Mouse (Mus musculus) heart, postnatal 36 days (tissue): ENCODE measurements at regions not wholly inside any gene's neighbourhood (a gene's known extent, or its start where the extent isn't known, plus 50 kb on each side); places are given as distances from the start of the nearest gene placed in this dataset.

Source experiments
- DNase-seq, 2 experiments: peaks; one replicate each; pipeline ENCODE4 v3.0.0; 2021 to 2022
- intact Hi-C: fragments of 180-260 bp; cut with DNase I; formaldehyde crosslinking; loops from one replicate; pipeline ENCODE4 v1.15.1; 2025

- no peak for DNase-seq
- intact Hi-C loops: loop anchor here (5.0 kb wide), 1 partner anchor 327 kb away; no protein-coding TSS in a partner anchor
Observed at GRCm38 (mm10) chr5:106789136-106789535, 92.0 kb upstream of the Zfp644 start.

- intact Hi-C loops: loop anchor here (5.0 kb wide), 1 partner anchor 323 kb away; no protein-coding TSS in a partner anchor
- no peak for DNase-seq
Observed at GRCm38 (mm10) chr5:106785065-106785464, 88.0 kb upstream of the Zfp644 start.

DNA sequence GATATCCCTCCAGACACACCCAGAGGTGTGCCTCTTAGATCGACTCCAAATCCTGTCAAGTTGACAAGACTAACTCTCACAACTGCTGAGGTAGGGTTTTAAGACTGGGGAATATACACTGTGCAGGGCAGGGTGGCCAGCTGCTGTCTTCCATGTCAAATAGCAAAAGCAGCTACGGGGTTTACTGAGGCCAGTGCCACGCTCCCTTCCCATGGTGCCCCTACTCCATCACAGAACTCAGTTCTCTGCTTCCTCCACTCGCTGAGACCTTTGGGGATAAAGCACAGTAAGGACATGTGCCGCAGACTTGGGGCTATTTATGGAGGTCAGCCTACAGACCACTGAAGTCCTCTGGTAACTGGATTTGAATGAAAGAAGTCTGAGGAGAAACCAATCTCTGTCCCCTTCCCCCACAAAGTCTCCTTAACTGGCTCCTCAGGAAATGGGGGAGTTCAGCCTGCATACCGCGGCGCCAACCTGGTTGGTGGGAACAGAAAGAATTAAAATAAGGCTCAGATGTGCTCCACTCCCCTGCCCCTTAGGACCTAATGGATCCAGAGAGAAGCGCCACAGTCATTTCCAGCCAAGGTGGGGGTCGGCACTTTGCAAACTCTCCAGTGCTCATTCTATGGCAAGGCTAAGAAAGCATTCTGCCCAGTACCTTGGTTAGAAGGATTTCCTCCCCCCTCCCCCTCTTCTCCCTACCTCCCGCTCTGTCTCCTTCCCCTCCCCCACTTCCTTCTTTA, 87.0 kb upstream of the Zfp644 start:
- intact Hi-C loops: no loop called here
- DNase-seq: no peak

DNA sequence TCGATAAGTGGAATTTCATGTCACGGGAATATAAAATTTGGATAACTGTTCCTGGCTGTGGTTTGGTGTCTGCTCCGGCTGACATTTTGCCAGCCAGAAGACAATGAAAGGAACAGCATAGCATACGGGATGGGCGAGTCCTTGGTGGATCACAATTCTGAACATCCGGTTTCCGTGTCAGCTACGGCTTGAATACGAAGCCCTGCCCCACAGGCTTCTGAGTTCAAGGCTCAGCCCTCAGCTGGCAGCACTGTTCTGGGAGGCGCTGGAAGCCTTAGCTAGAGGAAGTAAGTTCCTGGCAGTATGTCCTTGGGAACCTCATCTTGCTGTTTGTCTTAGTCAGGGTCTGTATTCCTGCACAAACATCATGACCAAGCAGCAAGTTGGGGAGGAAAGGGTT, 83.7 kb upstream of the Zfp644 start:
- DNase-seq: no peak

DNA sequence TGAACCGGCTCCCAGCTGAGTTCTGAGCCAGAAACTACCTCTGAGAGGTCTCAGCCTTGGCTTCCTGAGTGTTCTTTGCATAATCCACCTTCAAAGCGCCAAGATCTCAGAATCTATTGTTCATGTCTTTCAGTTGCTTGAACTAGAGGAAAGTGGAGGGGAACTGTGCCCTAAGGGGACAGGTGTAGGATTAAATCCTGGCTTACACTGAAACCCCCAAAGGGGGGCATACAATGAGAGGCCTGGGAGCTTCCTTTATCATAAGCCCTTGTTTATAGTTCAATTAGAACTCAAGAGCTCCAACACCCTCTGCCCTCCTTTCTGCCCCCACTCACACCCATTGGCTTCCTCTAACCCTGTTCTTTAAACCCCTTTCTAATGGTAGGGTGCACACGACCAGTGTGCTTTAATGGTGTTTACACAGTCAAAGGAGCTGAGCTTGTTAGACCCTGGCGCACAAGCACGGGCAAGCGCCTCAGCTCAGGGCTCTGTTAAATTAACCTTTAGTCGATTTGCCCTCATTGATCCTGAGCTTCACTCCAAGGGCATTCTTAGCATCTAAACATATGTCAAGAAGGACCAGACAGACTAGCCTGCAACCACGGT, 81.2 kb upstream of the Zfp644 start:
- intact Hi-C loops: no loop called here
- no peak for DNase-seq

More for the DNA sequence above, 83.7 kb upstream of the Zfp644 start:
- intact Hi-C loops: no loop called here

DNA sequence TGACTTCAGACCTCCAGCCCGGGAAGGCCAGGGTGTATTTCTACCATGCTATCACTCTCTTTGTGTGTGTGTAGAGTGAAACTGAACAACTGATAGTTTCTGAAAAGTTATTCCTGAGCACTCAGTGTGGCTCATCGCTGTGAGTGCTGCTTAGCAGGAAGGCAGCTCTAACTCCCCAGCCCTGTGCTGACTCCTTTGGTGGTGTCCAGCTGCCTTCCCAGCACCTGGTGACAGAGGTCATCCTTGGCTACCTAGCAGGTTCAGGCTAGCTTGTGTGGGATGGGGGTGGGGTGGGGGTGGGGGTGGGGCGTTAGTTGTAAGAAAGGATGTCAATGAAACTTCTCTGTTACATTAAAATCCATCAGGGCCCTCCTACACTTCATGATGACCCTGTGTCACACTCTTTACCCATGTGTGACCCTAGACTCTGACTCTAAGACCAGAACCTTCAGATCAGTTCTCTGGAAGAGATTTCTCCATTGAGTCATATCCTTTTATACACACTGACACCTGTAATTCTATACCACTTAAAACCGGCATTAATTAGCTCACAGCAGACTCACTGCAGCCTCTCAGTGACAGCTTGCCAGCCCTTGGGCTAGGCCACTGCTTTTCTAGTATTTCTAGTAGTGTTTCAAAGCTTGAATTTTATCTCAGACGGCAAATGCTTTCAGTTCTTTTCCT, 78.1 kb upstream of the Zfp644 start:
- intact Hi-C loops: no loop called here
- no peak for DNase-seq

DNA sequence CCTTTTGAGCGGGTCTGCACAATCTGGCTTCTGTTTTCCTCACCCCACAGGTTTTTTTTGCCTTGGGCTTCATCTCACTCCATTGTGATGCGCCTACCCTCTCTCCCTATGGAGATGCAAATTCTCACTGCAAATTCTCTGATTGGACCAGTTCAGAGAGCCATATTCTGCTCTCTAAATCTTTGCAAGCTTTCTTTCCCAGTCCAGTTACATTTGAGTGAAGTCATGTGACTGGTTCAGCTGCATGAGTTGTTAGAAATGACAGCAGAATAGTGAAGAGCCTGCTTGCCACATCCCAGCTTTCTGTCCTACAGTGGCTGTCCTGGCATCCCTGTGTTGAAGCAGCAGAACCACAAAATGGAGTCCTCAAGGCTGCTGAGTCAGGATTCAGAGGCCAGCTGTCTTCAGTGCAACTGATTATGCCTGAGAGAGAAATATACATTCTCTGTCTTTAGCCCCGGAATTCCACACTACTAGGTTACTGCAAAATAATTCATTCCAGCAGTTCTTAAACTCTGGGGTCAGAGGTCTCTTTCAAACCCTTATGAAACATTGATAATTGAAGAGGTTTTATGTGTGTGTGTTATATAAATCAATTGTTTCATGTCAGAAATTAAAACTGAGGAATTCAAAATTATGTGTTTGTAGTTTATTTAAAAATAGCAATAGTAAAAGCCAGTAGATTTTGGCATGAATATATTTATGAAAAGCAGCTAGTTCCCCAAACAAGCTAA, 76.3 kb upstream of the Zfp644 start:
- intact Hi-C loops: no loop called here
- DNase-seq: no peak

- intact Hi-C loops: no loop called here
- no peak for DNase-seq
Observed at GRCm38 (mm10) chr5:106771029-106771428, 73.9 kb upstream of the Zfp644 start.

DNA sequence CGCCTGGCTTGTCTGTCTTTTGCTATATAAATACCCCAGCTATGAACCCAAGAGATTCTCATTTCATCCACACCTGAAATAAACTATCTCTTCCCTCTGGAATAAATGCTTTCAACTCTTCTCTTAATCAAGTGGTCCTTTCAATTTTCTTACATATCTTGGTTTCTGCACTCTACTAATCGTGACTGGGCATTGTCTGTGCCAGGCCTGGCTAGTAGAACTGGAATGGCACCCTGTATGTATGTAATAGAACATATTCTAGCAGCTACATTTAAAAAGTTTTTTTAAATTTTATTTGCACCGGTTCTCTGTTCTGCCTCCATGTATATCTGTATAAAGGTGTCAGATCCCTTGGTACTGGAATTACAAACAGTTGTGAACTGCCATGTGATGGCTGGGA, 68.2 kb upstream of the Zfp644 start:
- intact Hi-C loops: no loop called here
- DNase-seq: no peak

- DNase-seq: no peak
- intact Hi-C loops: no loop called here
Observed at GRCm38 (mm10) chr5:106763283-106763682, 66.2 kb upstream of the Zfp644 start.

DNA sequence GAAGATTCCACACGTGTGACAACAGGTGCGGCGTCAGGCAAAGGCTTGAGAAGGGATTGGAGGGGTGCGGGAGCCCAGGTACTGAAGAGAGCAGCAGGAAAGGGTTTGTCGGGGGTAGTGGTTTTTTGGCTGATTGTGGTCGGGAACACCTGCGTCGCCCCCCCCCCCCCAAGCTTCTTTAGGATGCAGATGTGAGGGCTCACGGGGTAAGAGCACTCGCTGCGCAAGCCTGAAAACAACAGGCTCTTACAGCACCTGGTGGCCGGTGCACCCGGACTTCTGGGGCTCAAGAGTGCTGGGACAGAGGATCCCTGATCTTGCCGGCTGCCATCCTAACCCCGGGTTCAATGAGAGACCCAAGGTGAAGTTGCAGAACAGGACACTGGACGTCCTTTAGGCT, 60.9 kb upstream of the Zfp644 start:
- no peak for DNase-seq
- intact Hi-C loops: no loop called here

- DNase-seq: no peak
- intact Hi-C loops: no loop called here
Observed at GRCm38 (mm10) chr5:106757436-106757835, 60.3 kb upstream of the Zfp644 start.

GRCm38 (mm10) chr5:106756937-106757371, 59.9 kb upstream of the Zfp644 start:
- no peak for DNase-seq
- intact Hi-C loops: no loop called here

DNA sequence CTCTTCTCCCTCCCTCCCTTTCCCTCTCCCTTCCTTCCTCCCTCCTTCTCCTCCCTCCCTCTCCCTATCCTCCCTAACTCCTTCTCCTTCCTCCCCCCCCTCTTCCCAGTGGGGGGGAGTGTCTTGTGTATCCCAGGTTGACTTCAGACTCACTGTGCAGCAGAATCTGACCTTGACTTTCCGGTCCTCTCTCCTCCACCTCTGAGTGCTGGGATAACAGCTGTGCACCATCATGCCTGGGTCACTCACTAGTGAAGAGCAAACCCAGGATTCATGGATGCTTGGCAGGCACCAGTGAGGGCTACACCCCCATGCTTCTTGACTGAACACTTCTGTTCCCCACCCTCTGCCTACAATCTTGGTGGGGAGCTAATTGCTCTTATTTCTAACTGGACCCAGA, 56.2 kb upstream of the Zfp644 start:
- DNase-seq: no peak
- intact Hi-C loops: no loop called here

- intact Hi-C loops: no loop called here
- no peak for DNase-seq
Observed at GRCm38 (mm10) chr5:106750168-106750567, 53.1 kb upstream of the Zfp644 start.

GRCm38 (mm10) chr5:106748527-106749138, 51.5 kb upstream of the Zfp644 start:
- DNase-seq: no peak
- intact Hi-C loops: no loop called here
